Mouse (Mus musculus): ENCODE measurements around the gene Gpr173. TPM values are rescaled to one million over a fixed set of nuclear protein-coding genes. Genes with fewer than 3 reads are reported as not detected.

Gpr173 gene
- total RNA-seq (2023) = not detected in 4 replicates

DNA sequence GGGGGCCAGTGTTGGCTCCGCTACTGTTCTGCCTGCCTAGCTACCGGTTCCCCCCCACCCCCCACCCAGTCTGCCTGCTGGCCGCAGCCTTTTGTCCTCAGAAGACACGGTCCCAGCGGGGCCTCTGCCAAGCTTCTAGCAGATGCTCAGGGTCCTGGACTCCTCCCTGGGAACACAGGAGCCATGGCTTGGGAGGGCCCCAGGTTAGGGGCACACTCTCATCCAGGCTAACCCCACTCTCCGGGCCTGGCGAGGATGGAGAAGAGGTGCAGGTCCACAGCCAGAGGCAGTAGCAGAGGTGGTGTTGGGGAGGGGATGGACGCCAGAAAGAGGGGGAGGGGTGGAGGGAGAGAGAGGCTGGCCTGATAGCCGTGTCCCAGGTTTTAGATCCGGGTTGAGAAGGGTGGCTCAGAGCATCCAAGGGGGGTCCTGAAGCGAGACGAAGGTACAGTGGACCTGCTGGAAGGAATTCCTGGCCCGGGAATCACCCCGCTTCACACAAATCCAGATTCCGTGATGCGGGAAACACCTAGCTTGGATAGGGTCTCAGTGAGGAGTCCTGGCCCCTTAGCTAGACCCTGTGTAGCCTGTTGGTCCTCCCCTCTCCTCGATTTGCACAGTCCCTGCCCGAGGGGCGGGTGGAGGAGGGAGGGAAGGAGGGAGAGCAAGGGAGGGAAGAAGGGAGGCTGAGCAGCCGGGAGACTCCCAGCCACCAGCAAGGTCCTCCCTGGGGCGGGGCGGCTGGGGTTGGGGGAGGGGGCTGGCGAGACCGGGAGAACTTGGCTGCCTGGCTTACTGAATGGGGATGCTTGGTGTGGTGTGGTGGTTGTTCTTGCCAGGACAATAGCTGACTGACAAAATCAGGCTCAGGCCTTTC, at the start of gene Gpr173:
Gene Gpr173, minus strand, starts transcription at position 308 of the 877 bp plus-strand sequence.

DNA sequence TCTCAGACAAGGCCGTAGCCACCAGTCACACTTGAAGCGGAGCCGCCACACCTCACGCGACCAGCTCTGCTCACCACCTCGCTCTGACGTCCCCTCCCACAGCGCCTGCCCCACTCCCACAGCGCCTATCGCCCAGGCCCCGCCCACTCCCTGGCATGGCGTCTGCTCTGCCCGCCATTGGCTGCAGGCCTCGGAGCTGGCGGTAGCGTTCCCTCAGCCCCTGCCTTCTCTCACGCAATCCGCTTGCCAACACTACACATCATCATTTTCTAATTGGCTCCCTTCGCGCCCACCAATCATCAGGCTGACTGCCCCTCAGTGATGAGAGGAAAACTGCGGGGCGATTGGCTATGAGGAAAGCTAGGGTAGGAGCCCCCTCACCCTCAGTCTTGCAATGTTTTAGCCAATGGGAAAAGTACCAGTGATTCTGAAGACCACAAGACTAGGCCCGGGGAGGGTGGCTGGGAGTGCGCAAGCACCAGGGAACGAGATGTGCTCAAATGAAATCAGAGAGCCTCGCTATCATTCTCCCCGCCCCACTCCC, 26.1 kb downstream of the Gpr173 start, which contains the start of gene Tspyl2:
Gene Tspyl2, minus strand, starts transcription at position 68 of the 544 bp plus-strand sequence.

DNA sequence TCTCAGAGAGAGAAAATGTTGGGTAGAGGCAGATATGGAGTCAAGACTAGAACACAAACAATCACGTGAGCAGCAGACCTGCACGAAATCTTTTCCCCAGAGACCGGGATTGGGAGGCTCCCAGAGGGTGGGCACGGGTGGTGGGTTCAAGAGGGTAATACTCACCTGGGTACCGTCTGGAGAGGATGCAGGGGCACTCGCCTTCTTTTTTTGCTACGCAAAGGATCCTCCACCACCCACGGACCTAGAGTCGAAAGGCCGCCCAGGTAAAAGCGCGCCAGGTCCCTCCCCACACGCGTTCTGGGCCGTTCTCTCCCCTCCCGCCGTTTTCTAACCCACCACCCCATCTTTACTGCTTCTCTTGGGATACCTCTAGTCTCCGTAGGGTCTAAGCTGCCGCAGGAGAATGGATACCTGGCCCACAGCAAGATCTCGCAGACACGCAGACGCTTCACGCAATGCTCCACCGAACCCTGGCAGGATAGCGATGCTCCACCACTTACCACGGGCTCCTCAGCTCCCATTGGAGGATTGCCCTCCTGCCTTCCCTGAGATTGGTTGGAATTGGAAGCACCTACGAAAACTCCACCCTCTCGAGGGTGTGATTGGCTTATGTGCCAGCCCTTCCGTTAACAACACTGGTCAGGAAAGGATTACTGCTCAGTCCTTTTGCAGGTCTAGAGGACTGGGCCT, 41.4 kb downstream of the Gpr173 start, which contains the start of gene Kantr:
Gene Kantr, minus strand, starts transcription at position 500 of the 693 bp plus-strand sequence.

Other genes starting within 250 kb of the Gpr173 start
- gene Iqsec2, start 224.4 kb downstream of the Gpr173 start, total RNA-seq (2023) = 0.95 to 3.5 TPM (median 2.1 TPM) in 4 replicates
- 93.7 to 99.9 TPM (median 96.8 TPM) in 4 replicates for gene Kdm5c, start 135.7 kb downstream of the Gpr173 start, total RNA-seq (2023)
- 10.9 to 19.0 TPM (median 12.8 TPM) in 4 replicates for gene Kantr, start 41.2 kb downstream of the Gpr173 start, total RNA-seq (2023)
- 95.8 to 117 TPM (median 99.8 TPM) in 4 replicates for gene Tspyl2, start 26.3 kb downstream of the Gpr173 start, total RNA-seq (2023)
- not detected in 4 replicates for gene Cldn34a, start 194.6 kb upstream of the Gpr173 start, total RNA-seq (2023)

Measured in B cell, adult 62 days (primary cell).